Mouse (Mus musculus) heart, embryonic 11.5 days (tissue): ENCODE measurements at regions not wholly inside any gene's neighbourhood (a gene's known extent, or its start where the extent isn't known, plus 50 kb on each side); places are given as distances from the start of the nearest gene placed in this dataset.

Experiments used
- ATAC-seq: fragments of 200-750 bp; cut with Nextera tagmentation; replicated peaks from 2 replicates; pipeline ENCODE4 v1.8.0; 2017; ENCODE audit warnings: moderate library complexity; ENCODE audit not compliant: insufficient number of reproducible peaks, low FRiP score, low TSS enrichment
- H3K27ac ChIP-seq: fragments of 300-500 bp; sonication (generic); 2 replicates; pipeline ENCODE4 v1.5.1; 2014; ENCODE audit warnings: mild to moderate bottlenecking, low read depth, low read length
- H3K27me3 ChIP-seq: fragments of 300-500 bp; sonication (generic); 2 replicates; pipeline ENCODE4 v1.6.1; 2014; ENCODE audit warnings: mild to moderate bottlenecking, low read length, mixed read lengths; ENCODE audit not compliant: control insufficient read depth, insufficient read depth
- H3K36me3 ChIP-seq: fragments of 300-500 bp; sonication (generic); 2 replicates; pipeline ENCODE4 v1.6.1; 2014; ENCODE audit warnings: mild to moderate bottlenecking, low read length, moderate library complexity, mixed read lengths; ENCODE audit not compliant: control insufficient read depth, insufficient read depth
- H3K4me1 ChIP-seq: fragments of 300-500 bp; sonication (generic); 2 replicates; pipeline ENCODE4 v1.6.1; 2014; ENCODE audit warnings: low read length; ENCODE audit not compliant: control insufficient read depth, insufficient read depth
- H3K4me2 ChIP-seq: fragments of 300-500 bp; sonication (generic); 2 replicates; pipeline ENCODE4 v1.6.1; 2014; ENCODE audit warnings: mild to moderate bottlenecking, moderate library complexity
- H3K4me3 ChIP-seq: fragments of 300-500 bp; sonication (generic); 2 replicates; pipeline ENCODE4 v1.5.1; 2014; ENCODE audit warnings: low read depth, low read length
- H3K9ac ChIP-seq: fragments of 300-500 bp; sonication (generic); 2 replicates; pipeline ENCODE4 v1.6.1; 2014; ENCODE audit warnings: mild to moderate bottlenecking, low read depth, low read length, moderate library complexity
- H3K9me3 ChIP-seq: fragments of 300-500 bp; sonication (generic); replicated peaks from 2 replicates; pipeline ENCODE4 v1.6.1; 2016; ENCODE audit warnings: low read length; ENCODE audit not compliant: control insufficient read depth
- WGBS: fragments of 180-500 bp; shearing (Covaris S2); extraction: QIAGEN DNeasy Blood & Tissue Kit; methylation state at CpG from one replicate; pipeline ENCODE4 v1.1.7; 2014; ENCODE audit not compliant: insufficient replicate concordance; 5-methylcytosine and 5-hydroxymethylcytosine counted together

GRCm38 (mm10) chr13:52428527-52428926 is 102.6 kb downstream of the Diras2 start:
- no peak overlapping the region for H3K27ac ChIP-seq
- no peak for ATAC-seq
- 83% methylated on average over 5 of the region's 5 CpGs for WGBS

GRCm38 (mm10) chr13:52436756-52437155 is 94.3 kb downstream of the Diras2 start:
- Histone ChIP-seq H3K4me1 (no peaks in the 10 kb centered on the region), H3K36me3 (no peaks in the 10 kb centered on the region), H3K9ac (no peak overlapping the region), H3K4me3 (no peak overlapping the region), H3K4me2 (no peak overlapping the region), H3K27me3 (no peaks in the 10 kb centered on the region), H3K27ac (no peak overlapping the region), H3K9me3 (no peaks in the 10 kb centered on the region)
- no peak for ATAC-seq
- 60% methylated on average over 8 of the region's 8 CpGs for WGBS

More at GRCm38 (mm10) chr13:52428527-52428926, 102.6 kb downstream of the Diras2 start:
- Histone ChIP-seq H3K4me1 (no peaks in the 10 kb centered on the region), H3K4me2 (no peak overlapping the region), H3K9me3 (no peaks in the 10 kb centered on the region), H3K9ac (no peak overlapping the region), H3K36me3 (no peaks in the 10 kb centered on the region), H3K4me3 (no peak overlapping the region), H3K27me3 (no peaks in the 10 kb centered on the region)

GRCm38 (mm10) chr13:52445513-52445912 is 85.6 kb downstream of the Diras2 start:
- Histone ChIP-seq H3K4me2 (no peak overlapping the region), H3K9ac (no peak overlapping the region), H3K36me3 (no peaks in the 10 kb centered on the region), H3K27ac (no peak overlapping the region), H3K9me3 (no peaks in the 10 kb centered on the region), H3K4me1 (no peaks in the 10 kb centered on the region), H3K4me3 (no peak overlapping the region), H3K27me3 (no peaks in the 10 kb centered on the region)
- 79% methylated on average over 10 of the region's 10 CpGs for WGBS
- no peak for ATAC-seq

GRCm38 (mm10) chr13:52448902-52449301 is 82.2 kb downstream of the Diras2 start:
- H3K27me3 ChIP-seq: no peaks in the 10 kb centered on the region
- H3K4me2 ChIP-seq: no peak overlapping the region
- no peaks in the 10 kb centered on the region for H3K4me1 ChIP-seq
- no peak overlapping the region for H3K9ac ChIP-seq
- no peaks in the 10 kb centered on the region for H3K9me3 ChIP-seq
- ATAC-seq: no peak
- WGBS: 65% methylated on average over 11 of the region's 11 CpGs
- H3K4me3 ChIP-seq: no peak overlapping the region
- H3K36me3 ChIP-seq: no peaks in the 10 kb centered on the region
- no peak overlapping the region for H3K27ac ChIP-seq

- no peak overlapping the region for H3K27ac ChIP-seq
- no peak overlapping the region for H3K9ac ChIP-seq
- H3K4me2 ChIP-seq: no peak overlapping the region
- WGBS: 48% methylated on average over 9 of the region's 9 CpGs
- H3K4me1 ChIP-seq: no peaks in the 10 kb centered on the region; the same call in 1 of the 2 replicates
- no peak overlapping the region for H3K4me3 ChIP-seq
- H3K36me3 ChIP-seq: no peaks in the 10 kb centered on the region
- H3K9me3 ChIP-seq: no peaks in the 10 kb centered on the region
- no peak for ATAC-seq
- no peaks in the 10 kb centered on the region for H3K27me3 ChIP-seq
Observed at GRCm38 (mm10) chr13:52451486-52451885, 79.6 kb downstream of the Diras2 start.

- H3K9ac ChIP-seq: no peak overlapping the region
- ATAC-seq: no peak
- no peaks in the 10 kb centered on the region for H3K9me3 ChIP-seq
- no peak overlapping the region for H3K4me3 ChIP-seq
- no peaks in the 10 kb centered on the region; the same call in 1 of the 2 replicates for H3K4me1 ChIP-seq
- no peaks in the 10 kb centered on the region for H3K36me3 ChIP-seq
- WGBS: 63% methylated on average over 4 of the region's 4 CpGs
- no peak overlapping the region for H3K27ac ChIP-seq
- H3K4me2 ChIP-seq: no peak overlapping the region
- no peaks in the 10 kb centered on the region for H3K27me3 ChIP-seq
Observed at GRCm38 (mm10) chr13:52452291-52452690, 78.8 kb downstream of the Diras2 start.
